Mouse (Mus musculus) intestine, embryonic 15.5 days (tissue): ENCODE data around the gene C5ar2. TPM values are rescaled to one million over a fixed set of nuclear protein-coding genes. Genes with fewer than 3 reads are reported as not detected.

Experiments
- ATAC-seq: fragments of 200-750 bp; cut with Nextera tagmentation; 2 replicates; pipeline ENCODE4 v1.8.0; 2017; ENCODE audit warnings: moderate TSS enrichment, moderate library complexity
- H3K27ac ChIP-seq: fragments of 300-500 bp; sonication (generic); 2 replicates; pipeline ENCODE4 v1.5.1; 2015; ENCODE audit warnings: mild to moderate bottlenecking, inconsistent platforms
- H3K27me3 ChIP-seq: fragments of 300-500 bp; sonication (generic); replicated peaks from 2 replicates; pipeline ENCODE4 v1.6.1; 2015; ENCODE audit warnings: inconsistent platforms
- H3K36me3 ChIP-seq: fragments of 300-500 bp; sonication (generic); 2 replicates; pipeline ENCODE4 v1.6.1; 2015; ENCODE audit warnings: inconsistent platforms
- H3K4me1 ChIP-seq: fragments of 300-500 bp; sonication (generic); replicated peaks from 2 replicates; pipeline ENCODE4 v1.6.1; 2015; ENCODE audit warnings: inconsistent platforms
- H3K4me2 ChIP-seq: fragments of 300-500 bp; sonication (generic); replicated peaks from 2 replicates; pipeline ENCODE4 v1.6.1; 2015; ENCODE audit warnings: mild to moderate bottlenecking, inconsistent platforms
- H3K4me3 ChIP-seq: fragments of 300-500 bp; sonication (generic); replicated peaks from 2 replicates; pipeline ENCODE4 v1.5.1; 2015; ENCODE audit warnings: inconsistent platforms
- H3K9ac ChIP-seq: fragments of 300-500 bp; sonication (generic); 2 replicates; pipeline ENCODE4 v1.6.1; 2015; ENCODE audit warnings: inconsistent platforms
- H3K9me3 ChIP-seq: fragments of 300-500 bp; sonication (generic); 2 replicates; pipeline ENCODE4 v1.6.1; 2016; ENCODE audit warnings: inconsistent platforms
- WGBS: fragments of 180-500 bp; shearing (Covaris S2); methylation state at CpG from one replicate; pipeline ENCODE4 v1.1.7; 2015; 5-methylcytosine and 5-hydroxymethylcytosine counted together
- polyA plus RNA-seq: library from polyadenylated mRNA; unstranded; fragments of >200 nt; fragmentation: Nextera tagmentation; extraction: Ambion mirVana; gene quantifications from 2 replicates; pipeline ENCODE4 v1.2.1, GENCODE M21; 2015

Gene C5ar2
- polyA plus RNA-seq, 1 experiment from 2014 or later, result 0.13 TPM

DNA sequence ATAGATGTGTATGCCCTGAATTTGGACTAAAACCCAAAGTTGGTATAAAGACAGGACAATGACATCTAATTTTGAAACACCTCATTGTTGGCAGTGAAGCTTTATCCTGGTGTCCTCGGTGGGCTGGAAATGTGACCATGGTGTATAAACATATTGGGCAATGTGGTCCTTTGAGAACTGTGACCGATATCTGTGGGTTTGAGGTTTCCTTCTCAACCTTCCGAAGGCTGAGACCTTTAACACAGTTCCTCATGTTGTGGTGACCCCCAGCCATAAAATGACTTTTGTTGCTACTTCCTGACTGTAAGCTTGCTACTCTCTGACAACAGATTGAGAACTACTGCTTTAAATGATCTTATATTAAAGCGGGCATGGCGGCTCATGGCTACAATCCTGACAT, 6.7 kb upstream of the C5ar2 start:
- Histone ChIP-seq H3K4me1 (no peaks in the 10 kb centered on the region), H3K4me2 (no peak overlapping the region), H3K9me3 (no peaks in the 10 kb centered on the region), H3K27me3 (no peaks in the 10 kb centered on the region), H3K9ac (no peak overlapping the region), H3K4me3 (no peak overlapping the region), H3K27ac (no peak overlapping the region), H3K36me3 (no peaks in the 10 kb centered on the region)
- 81% methylated on average over 5 of the region's 5 CpGs for WGBS
- no peak for ATAC-seq

DNA sequence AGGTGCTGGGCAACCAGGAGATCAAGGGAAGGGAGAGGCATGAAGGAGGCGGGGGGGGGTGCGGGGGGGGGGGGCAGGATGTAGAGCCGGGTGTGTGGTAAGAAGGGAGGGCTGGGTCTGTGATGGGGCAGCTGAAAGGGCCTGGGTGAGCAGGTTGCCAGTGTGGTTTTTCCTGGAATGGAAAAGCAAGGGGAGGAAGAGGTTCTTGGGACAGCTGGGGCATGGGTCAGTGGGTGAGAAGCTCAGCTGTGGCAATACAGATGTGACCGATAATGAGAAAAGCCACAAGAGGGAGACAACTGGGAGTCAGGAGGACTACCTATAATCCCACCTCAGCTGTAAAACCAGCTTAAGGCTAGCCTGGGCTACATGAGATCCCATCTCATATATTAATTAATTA, 2.0 kb upstream of the C5ar2 start:
- Histone ChIP-seq H3K4me2 (no peak overlapping the region), H3K9me3 (no peaks in the 10 kb centered on the region), H3K27me3 (no peaks in the 10 kb centered on the region), H3K4me3 (no peak overlapping the region), H3K4me1 (no peaks in the 10 kb centered on the region), H3K9ac (no peak overlapping the region), H3K36me3 (no peaks in the 10 kb centered on the region), H3K27ac (no peak overlapping the region)
- 55% methylated on average over 1 of the region's 4 CpGs for WGBS
- no peak for ATAC-seq

DNA sequence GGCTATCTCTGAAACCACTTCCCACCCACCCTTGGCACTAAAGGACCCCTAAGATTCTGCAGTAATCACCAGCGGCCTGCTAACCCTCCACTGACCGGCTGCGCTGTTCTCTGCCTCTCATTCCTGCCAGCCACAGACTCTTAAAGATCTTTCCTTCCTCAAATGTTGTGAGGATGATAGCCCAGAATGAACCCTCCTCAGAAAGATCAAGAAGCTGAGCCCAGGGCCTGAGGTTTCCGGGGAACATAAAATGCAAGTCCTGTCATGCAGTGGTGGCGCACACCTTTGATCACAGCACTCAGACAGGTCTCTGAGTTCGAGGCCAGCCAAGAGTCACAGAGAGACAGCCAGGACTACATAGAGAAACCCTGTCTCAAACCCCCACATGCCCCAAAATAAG, 1.8 kb downstream of the C5ar2 start:
- Histone ChIP-seq H3K9me3 (no peaks in the 10 kb centered on the region), H3K27me3 (no peaks in the 10 kb centered on the region), H3K9ac (no peak overlapping the region), H3K4me2 (no peak overlapping the region), H3K4me1 (no peaks in the 10 kb centered on the region), H3K36me3 (no peaks in the 10 kb centered on the region), H3K4me3 (no peak overlapping the region), H3K27ac (no peak overlapping the region)
- no peak for ATAC-seq
- 81% methylated on average over 6 of the region's 6 CpGs for WGBS

DNA sequence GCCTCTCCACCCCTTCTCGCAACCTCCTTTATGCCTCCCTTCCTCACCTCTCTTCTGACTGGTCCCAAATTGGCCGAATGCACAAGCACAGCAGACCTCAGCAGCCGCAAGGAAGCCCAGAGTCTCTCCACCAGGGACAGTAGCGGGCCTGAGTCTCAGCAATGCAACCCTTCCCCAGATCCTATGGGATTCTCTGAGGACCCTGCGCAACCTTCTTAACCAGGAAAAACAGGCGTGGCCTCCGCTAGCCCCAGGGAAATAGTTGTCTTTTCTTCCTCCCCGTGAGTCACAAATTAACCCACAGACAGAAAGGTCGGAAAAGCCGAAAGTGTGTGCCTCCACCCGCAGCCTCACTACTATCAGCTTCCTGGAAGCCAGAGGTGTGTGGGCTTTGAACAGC, 2.2 kb downstream of the C5ar2 start:
- no peaks in the 10 kb centered on the region for H3K9me3 ChIP-seq
- ATAC-seq, result no peak
- no peak overlapping the region for H3K4me3 ChIP-seq
- WGBS, result 50% methylated on average over 11 of the region's 11 CpGs
- no peak overlapping the region for H3K4me2 ChIP-seq
- no peaks in the 10 kb centered on the region for H3K4me1 ChIP-seq
- no peak overlapping the region for H3K27ac ChIP-seq
- H3K36me3 ChIP-seq, result no peaks in the 10 kb centered on the region
- no peak overlapping the region for H3K9ac ChIP-seq
- H3K27me3 ChIP-seq, result no peaks in the 10 kb centered on the region

DNA sequence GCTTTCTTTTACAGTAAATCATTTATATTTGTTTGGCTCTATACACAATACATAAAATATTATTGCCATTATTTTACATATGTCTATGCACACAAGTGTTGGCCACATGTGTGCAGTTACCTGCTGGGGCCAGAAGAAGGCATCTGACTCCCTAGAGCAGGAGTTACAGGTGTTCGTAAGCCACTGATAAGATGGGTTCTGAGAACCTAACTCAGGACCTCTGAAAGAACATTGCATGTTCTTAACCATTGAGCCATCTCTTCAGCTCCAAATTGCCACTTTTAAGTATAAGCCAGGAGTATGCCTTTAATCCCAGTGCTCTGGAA, 3.0 kb downstream of the C5ar2 start:
- no peak overlapping the region for H3K4me3 ChIP-seq
- no peaks in the 10 kb centered on the region for H3K27me3 ChIP-seq
- no peak overlapping the region for H3K9ac ChIP-seq
- H3K4me1 ChIP-seq, result no peaks in the 10 kb centered on the region
- no peak overlapping the region for H3K4me2 ChIP-seq
- ATAC-seq, result no peak
- no peak overlapping the region for H3K27ac ChIP-seq
- H3K9me3 ChIP-seq, result no peaks in the 10 kb centered on the region
- H3K36me3 ChIP-seq, result no peaks in the 10 kb centered on the region
- 92% methylated on average over 1 of the region's 1 CpGs for WGBS

DNA sequence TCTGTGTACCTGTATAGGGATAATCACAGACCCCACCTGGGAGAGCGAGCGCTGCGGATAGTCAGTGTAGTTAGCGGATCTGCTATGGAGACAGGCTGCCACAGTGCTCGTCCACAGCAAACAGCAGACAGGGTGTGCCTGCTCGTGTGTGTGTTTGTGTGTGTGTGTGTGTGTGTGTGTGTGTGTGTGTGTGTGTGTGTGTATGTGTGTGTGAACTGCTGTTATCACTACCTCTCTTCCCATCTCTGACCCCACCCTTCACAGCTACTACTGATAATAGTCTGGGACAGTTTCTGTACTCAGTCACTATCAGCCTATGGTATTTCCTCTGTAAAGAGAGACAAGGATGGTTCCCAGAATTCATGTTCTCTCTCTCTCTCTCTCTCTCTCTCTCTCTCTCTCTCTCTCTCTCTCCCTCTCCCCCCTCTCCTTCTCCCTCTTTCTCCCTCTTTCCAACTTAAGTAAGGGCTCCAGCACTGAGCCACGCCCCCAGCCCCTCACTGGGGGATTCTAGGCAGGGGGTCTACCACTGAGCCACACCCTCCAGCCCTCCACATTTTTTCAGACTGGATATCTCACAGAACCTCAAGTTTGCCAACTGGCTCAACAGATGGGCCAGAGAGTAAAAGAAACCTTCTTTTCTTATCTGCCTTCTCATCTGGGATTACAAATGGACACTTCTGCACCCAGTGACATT, 3.5 kb downstream of the C5ar2 start:
- Histone ChIP-seq H3K4me1 (no peaks in the 10 kb centered on the region), H3K27ac (no peak overlapping the region), H3K9me3 (no peaks in the 10 kb centered on the region), H3K9ac (no peak overlapping the region), H3K27me3 (no peaks in the 10 kb centered on the region), H3K4me3 (no peak overlapping the region), H3K36me3 (no peaks in the 10 kb centered on the region), H3K4me2 (no peak overlapping the region)
- WGBS, result 69% methylated on average over 7 of the region's 7 CpGs
- no peak; the same call in 1 of the 2 replicates for ATAC-seq

DNA sequence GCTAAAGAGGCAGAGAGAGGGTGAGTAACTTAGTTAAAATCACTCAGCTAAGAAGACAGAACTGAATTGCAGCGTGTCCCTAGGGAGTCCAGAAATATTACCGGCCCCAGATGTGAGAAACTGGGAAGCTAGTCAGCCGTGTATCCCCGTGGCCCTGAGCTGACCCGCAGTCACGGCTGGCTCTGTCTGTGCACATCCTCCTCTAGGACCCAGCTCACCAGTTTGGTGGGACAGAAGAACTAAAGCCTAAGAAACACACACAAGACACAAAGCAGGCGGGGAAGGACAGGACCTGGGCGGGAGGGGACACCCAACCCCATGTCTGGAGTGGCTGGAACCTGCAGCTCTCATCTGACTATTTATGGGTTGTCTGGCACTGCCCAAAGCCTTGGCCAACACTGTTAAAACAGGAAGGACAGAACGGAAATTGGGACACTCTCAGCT, 4.4 kb downstream of the C5ar2 start:
- ATAC-seq, result no peak
- Histone ChIP-seq H3K9ac (no peak overlapping the region), H3K4me1 (no peaks in the 10 kb centered on the region), H3K9me3 (no peaks in the 10 kb centered on the region), H3K4me2 (no peak overlapping the region), H3K27ac (no peak overlapping the region), H3K4me3 (no peak overlapping the region), H3K27me3 (no peaks in the 10 kb centered on the region), H3K36me3 (no peaks in the 10 kb centered on the region)
- WGBS, result 56% methylated on average over 9 of the region's 9 CpGs

DNA sequence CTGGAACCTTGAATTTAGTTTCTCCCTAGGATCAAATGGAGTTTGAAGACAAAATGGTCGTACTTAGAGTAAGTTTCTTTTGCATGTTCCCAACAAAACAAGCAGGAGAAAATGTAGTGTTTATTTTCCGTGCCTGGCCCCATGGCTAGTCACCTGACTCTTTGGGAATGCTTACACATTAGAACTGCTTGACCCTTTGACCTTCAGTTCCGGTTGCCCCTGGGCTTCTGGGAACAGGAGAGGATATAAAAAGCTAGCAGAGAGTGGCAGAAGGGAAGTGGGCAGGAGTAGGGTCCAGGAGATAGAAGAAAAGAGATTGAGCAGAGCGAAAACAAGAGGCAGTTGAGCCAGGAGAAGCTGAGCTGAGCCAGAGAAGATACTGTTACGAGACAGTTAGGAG, 14.1 kb downstream of the C5ar2 start:
- no peak overlapping the region for H3K4me2 ChIP-seq
- ATAC-seq, result no peak
- no peak overlapping the region for H3K27ac ChIP-seq
- H3K27me3 ChIP-seq, result 0 out of 2 replicates have a peak, but pooled peaks cover 2% of the 10 kb centered on the region
- H3K4me1 ChIP-seq, result 0 out of 2 replicates have a peak, but pooled peaks cover 3% of the 10 kb centered on the region
- no peak overlapping the region for H3K9ac ChIP-seq
- no peaks in the 10 kb centered on the region for H3K36me3 ChIP-seq
- no peak overlapping the region for H3K4me3 ChIP-seq
- no peaks in the 10 kb centered on the region for H3K9me3 ChIP-seq
- 32% methylated on average over 5 of the region's 5 CpGs for WGBS

DNA sequence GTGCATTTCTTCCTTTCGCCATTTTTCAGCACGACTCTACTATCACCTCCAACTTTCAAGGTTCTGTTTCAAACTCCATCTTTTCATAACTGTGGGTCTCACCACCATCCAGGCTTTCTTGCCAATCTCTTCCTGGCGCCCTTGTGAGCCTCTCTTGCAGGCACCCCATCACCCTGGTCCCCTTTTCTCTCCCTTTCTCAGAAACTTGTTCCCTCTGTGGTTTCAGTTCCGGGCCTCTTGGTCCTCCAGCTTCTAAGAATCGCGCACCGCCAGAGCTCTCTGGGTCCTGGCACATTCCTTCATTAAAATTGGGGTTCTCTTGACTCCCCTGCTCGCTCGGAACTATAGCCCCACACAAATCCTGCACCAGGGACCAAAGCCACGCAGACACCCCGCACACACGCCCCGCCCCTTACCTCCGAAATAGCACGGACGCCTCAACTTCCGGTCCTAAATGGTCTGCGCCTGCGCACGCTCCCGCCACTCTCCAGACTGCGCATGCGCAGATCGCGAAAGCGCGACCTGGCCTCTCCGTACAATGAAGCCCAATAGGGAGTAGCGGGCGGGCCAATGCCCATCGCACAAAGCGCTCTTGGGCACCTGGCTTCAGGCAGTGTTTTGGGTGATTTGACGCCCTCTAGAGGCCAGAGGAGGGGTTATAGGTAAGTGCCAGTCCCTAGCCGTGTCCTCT, 22.2 kb downstream of the C5ar2 start, which contains the start of gene Dhx34:
Gene Dhx34, minus strand, starts transcription at position 456 of the 691 bp plus-strand sequence.
- Histone ChIP-seq H3K9me3 (no peaks in the 10 kb centered on the region), H3K9ac (peak within 1 kb of the TSS; percentile 62), H3K4me1 (no peaks in the 10 kb centered on the region), H3K4me3 (peak within 1 kb of the TSS; percentile 58), H3K36me3 (no peaks in the 10 kb centered on the region), H3K27ac (peak within 1 kb of the TSS; percentile 32), H3K27me3 (0 out of 2 replicates have a peak, but pooled peaks cover 2% of the 10 kb centered on the region), H3K4me2 (peak within 1 kb of the TSS; percentile 67)
- peak; percentile 98 for ATAC-seq
- 1% methylated on average over 34 of the region's 34 CpGs for WGBS

DNA sequence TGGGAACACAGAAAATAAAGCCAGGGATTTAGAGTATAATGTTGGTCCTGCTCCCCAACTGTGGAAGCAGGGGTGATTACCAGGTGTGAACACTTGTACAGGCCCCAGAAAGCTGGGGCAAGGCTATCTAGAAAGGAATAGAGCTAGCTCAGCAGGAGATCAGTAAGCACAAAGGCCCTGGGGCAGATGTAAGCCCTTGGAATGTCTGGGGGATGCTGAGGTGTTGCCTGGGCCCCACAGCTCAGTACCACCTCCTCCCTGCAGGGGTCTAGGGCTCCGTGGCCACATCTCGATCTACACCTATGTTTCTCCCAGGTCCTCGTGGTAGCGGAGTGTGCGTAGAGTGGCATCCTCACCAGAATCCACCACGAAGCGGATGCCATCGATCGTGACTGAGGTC, 30.0 kb downstream of the C5ar2 start:
- Histone ChIP-seq H3K4me3 (no peak overlapping the region), H3K4me2 (no peak overlapping the region), H3K9me3 (no peaks in the 10 kb centered on the region), H3K4me1 (no peaks in the 10 kb centered on the region), H3K36me3 (peaks cover 25% of the 10 kb centered on the region), H3K9ac (no peak overlapping the region), H3K27me3 (no peaks in the 10 kb centered on the region), H3K27ac (no peak overlapping the region)
- 94% methylated on average over 9 of the region's 9 CpGs for WGBS
- no peak for ATAC-seq

DNA sequence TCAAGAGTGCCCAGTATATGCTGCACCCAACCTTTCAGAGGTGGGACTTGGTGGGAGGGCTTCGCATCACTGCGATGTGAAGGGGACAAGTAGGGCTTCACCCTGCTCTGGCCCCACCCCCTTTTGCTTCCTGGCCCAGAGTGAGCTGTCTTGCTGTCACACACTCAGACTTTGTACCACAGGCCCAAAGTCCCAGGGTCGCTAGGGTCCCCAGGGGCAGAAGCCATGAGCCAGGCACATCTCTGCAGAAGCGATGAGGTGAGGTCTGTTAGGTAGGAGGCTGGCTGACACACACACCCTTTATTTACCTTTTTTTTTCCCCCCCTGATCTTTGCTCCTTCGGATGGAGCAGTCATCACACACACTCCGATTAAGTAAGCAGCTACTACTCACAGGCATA, 30.8 kb downstream of the C5ar2 start:
- Histone ChIP-seq H3K4me3 (no peak overlapping the region), H3K9me3 (no peaks in the 10 kb centered on the region), H3K4me2 (no peak overlapping the region), H3K27ac (no peak overlapping the region), H3K27me3 (no peaks in the 10 kb centered on the region), H3K36me3 (peaks cover 25% of the 10 kb centered on the region), H3K4me1 (0 out of 2 replicates have a peak, but pooled peaks cover 3% of the 10 kb centered on the region), H3K9ac (no peak overlapping the region)
- WGBS, result 83% methylated on average over 6 of the region's 6 CpGs
- ATAC-seq, result no peak

DNA sequence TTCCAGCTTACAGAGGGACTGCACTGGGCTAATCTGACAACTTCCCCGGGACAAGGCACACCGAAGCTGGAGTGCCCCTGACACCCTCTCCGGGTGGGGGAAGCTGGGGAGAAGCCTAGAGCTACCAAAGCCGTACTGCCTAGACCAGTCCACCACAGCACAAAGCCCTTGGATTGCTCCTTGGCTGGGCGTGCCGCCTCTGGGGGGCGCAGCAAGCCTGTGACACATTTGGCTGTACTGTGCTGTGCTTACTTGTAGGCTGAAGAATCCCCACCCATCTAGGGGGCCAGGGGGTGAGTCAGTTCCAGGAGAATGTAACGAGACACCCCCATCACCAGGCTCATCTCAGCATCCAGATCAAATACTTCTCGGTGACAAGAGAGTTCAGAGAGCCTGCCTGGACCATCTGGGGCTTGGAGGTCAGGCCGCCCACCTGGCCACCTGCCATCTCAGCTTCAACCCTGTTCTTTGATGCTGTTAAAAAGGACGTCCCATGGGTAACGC, 33.0 kb downstream of the C5ar2 start:
- Histone ChIP-seq H3K4me2 (no peak overlapping the region), H3K36me3 (peaks cover 25% of the 10 kb centered on the region), H3K9me3 (no peaks in the 10 kb centered on the region), H3K4me3 (no peak overlapping the region), H3K27me3 (no peaks in the 10 kb centered on the region), H3K9ac (no peak overlapping the region), H3K4me1 (0 out of 2 replicates have a peak, but pooled peaks cover 3% of the 10 kb centered on the region), H3K27ac (no peak overlapping the region)
- ATAC-seq, result no peak
- 69% methylated on average over 12 of the region's 12 CpGs for WGBS
